Mouse (Mus musculus): ENCODE measurements around the gene Fkbp15. TPM values are rescaled to one million over a fixed set of nuclear protein-coding genes. Genes with fewer than 3 reads are reported as not detected.

Fkbp15 gene
- polyA plus RNA-seq, 1 experiment from 2014 or later: 24.3 TPM

- DNase-seq (ENCODE audit: low spot score) (no peak), ATAC-seq (ENCODE audit: low FRiP score) (no peak)
- H3K9ac ChIP-seq: no peak overlapping the region
- H3K4me2 ChIP-seq (replicated peaks): no peak overlapping the region
- H3K4me1 ChIP-seq (replicated peaks; ENCODE audit: control insufficient read depth, insufficient read depth, low read length): no peaks in the 10 kb centered on the region
- peaks cover 86% of the 10 kb centered on the region for H3K36me3 ChIP-seq (replicated peaks; ENCODE audit: control insufficient read depth, insufficient read depth)
- no peaks in the 10 kb centered on the region for H3K27me3 ChIP-seq (ENCODE audit: control insufficient read depth, insufficient read depth, low read length)
- H3K27ac ChIP-seq: no peak overlapping the region
- H3K9me3 ChIP-seq (ENCODE audit: control insufficient read depth, low read length): no peaks in the 10 kb centered on the region
- 15% methylated on average over 6 of the region's 6 CpGs for WGBS
- H3K4me3 ChIP-seq (replicated peaks; ENCODE audit: low read length): no peak overlapping the region
Measured at GRCm38 (mm10) chr4:62393459-62393858, 33.1 kb upstream of the Fkbp15 start.

DNA sequence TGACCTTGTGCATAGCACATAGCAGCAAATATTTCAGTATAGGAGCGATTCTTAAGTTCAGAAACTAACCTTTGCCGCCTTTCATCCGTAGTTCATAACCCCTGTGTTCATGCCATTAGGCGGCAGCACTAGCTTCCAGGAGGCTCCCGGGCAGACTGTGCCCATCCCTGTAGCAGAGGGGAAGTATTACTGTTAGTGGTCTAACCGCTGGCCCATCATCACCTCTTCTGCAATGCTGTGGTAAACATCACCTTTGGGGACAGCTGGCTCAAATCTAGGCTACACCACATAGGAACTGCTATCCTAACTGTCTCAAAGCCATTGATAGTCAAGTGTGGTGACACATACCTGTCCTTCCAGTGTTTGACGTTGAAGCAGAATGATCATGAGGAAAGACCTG, 31.5 kb upstream of the Fkbp15 start:
- Histone ChIP-seq H3K36me3 (replicated peaks; ENCODE audit: control insufficient read depth, insufficient read depth) (peaks cover 83% of the 10 kb centered on the region), H3K4me2 (replicated peaks) (no peak overlapping the region), H3K27me3 (ENCODE audit: control insufficient read depth, insufficient read depth, low read length) (no peaks in the 10 kb centered on the region), H3K4me3 (replicated peaks; ENCODE audit: low read length) (no peak overlapping the region), H3K9ac (no peak overlapping the region), H3K27ac (no peak overlapping the region), H3K4me1 (replicated peaks; ENCODE audit: control insufficient read depth, insufficient read depth, low read length) (no peaks in the 10 kb centered on the region), H3K9me3 (ENCODE audit: control insufficient read depth, low read length) (no peaks in the 10 kb centered on the region)
- ATAC-seq (ENCODE audit: low FRiP score) (no peak), DNase-seq (ENCODE audit: low spot score) (no peak)
- WGBS: 92% methylated on average over 7 of the region's 7 CpGs

GRCm38 (mm10) chr4:62389592-62390512, 29.5 kb upstream of the Fkbp15 start:
- 91% methylated on average over 5 of the region's 5 CpGs for WGBS

DNA sequence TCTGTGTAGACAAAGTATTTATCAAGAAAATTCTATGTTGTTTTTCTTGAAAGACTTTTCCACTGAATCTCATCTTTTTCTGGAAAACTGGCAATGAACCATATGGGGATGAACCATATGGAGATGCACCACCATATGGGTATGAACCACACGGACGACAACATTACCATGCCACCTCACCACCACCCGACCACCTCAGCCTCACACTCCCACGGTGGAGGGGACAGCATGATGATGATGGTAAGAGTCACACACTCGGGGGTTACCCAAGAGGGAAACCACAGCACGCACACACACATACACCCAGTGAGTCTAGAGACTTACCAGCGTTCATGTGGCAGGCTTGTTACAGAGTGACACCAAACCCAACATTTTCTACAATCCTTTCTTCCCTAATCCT, 25.1 kb upstream of the Fkbp15 start:
- DNase-seq (ENCODE audit: low spot score): no peak
- H3K9me3 ChIP-seq (ENCODE audit: control insufficient read depth, low read length): no peaks in the 10 kb centered on the region
- H3K27ac ChIP-seq: no peak overlapping the region
- no peaks in the 10 kb centered on the region for H3K4me1 ChIP-seq (replicated peaks; ENCODE audit: control insufficient read depth, insufficient read depth, low read length)
- H3K4me2 ChIP-seq (replicated peaks): no peak overlapping the region
- H3K27me3 ChIP-seq (ENCODE audit: control insufficient read depth, insufficient read depth, low read length): no peaks in the 10 kb centered on the region
- H3K36me3 ChIP-seq (replicated peaks; ENCODE audit: control insufficient read depth, insufficient read depth): peaks cover 36% of the 10 kb centered on the region
- H3K9ac ChIP-seq: no peak overlapping the region
- H3K4me3 ChIP-seq (replicated peaks; ENCODE audit: low read length): no peak overlapping the region
- WGBS: 94% methylated on average over 7 of the region's 7 CpGs
- no peak; the same call in 1 of the 2 replicates for ATAC-seq (ENCODE audit: low FRiP score)

More at GRCm38 (mm10) chr4:62389592-62390512, 29.5 kb upstream of the Fkbp15 start:
- Histone ChIP-seq H3K9ac (no peak overlapping the region), H3K27ac (no peak overlapping the region), H3K4me1 (replicated peaks; ENCODE audit: control insufficient read depth, insufficient read depth, low read length) (no peaks in the 10 kb centered on the region), H3K4me2 (replicated peaks) (no peak overlapping the region), H3K36me3 (replicated peaks; ENCODE audit: control insufficient read depth, insufficient read depth) (peaks cover 68% of the 10 kb centered on the region), H3K27me3 (ENCODE audit: control insufficient read depth, insufficient read depth, low read length) (no peaks in the 10 kb centered on the region), H3K4me3 (replicated peaks; ENCODE audit: low read length) (no peak overlapping the region), H3K9me3 (ENCODE audit: control insufficient read depth, low read length) (no peaks in the 10 kb centered on the region)
- DNase-seq (ENCODE audit: low spot score) (no peak), ATAC-seq (ENCODE audit: low FRiP score) (no peak)

DNA sequence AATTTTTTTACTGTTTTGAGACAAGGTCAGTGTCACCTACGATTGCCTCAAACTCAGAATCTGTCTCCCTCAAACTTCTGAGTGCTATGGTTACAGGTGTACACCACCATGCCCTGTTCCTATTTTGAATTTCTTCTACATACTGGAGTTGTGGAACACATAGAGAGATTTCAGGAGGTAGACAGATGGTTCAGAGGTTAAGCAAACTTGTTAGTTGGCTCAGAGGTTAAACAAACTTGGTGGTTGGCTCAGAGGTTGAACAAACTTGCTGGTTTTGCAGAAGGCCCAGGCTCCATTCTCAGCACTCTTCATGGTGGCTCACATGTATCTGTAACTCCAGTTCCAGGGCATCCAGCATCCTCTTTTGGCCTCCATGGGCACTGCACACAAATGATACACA, 23.8 kb upstream of the Fkbp15 start:
- Histone ChIP-seq H3K9me3 (ENCODE audit: control insufficient read depth, low read length) (no peaks in the 10 kb centered on the region), H3K4me1 (replicated peaks; ENCODE audit: control insufficient read depth, insufficient read depth, low read length) (no peaks in the 10 kb centered on the region), H3K4me3 (replicated peaks; ENCODE audit: low read length) (no peak overlapping the region), H3K9ac (no peak overlapping the region), H3K27me3 (ENCODE audit: control insufficient read depth, insufficient read depth, low read length) (no peaks in the 10 kb centered on the region), H3K27ac (no peak overlapping the region), H3K36me3 (replicated peaks; ENCODE audit: control insufficient read depth, insufficient read depth) (peaks cover 24% of the 10 kb centered on the region), H3K4me2 (replicated peaks) (no peak overlapping the region)
- no peak for DNase-seq (ENCODE audit: low spot score)
- WGBS: 92% methylated on average over 1 of the region's 1 CpGs
- ATAC-seq (ENCODE audit: low FRiP score): no peak

GRCm38 (mm10) chr4:62383752-62384151, 23.4 kb upstream of the Fkbp15 start:
- DNase-seq (ENCODE audit: low spot score): no peak
- H3K27ac ChIP-seq: no peak overlapping the region
- H3K4me3 ChIP-seq (replicated peaks; ENCODE audit: low read length): no peak overlapping the region
- 84% methylated on average over 7 of the region's 7 CpGs for WGBS
- H3K36me3 ChIP-seq (replicated peaks; ENCODE audit: control insufficient read depth, insufficient read depth): peaks cover 20% of the 10 kb centered on the region
- no peak overlapping the region for H3K4me2 ChIP-seq (replicated peaks)
- no peaks in the 10 kb centered on the region for H3K27me3 ChIP-seq (ENCODE audit: control insufficient read depth, insufficient read depth, low read length)
- no peaks in the 10 kb centered on the region for H3K9me3 ChIP-seq (ENCODE audit: control insufficient read depth, low read length)
- H3K4me1 ChIP-seq (replicated peaks; ENCODE audit: control insufficient read depth, insufficient read depth, low read length): no peaks in the 10 kb centered on the region
- ATAC-seq (ENCODE audit: low FRiP score): no peak
- no peak overlapping the region for H3K9ac ChIP-seq

GRCm38 (mm10) chr4:62383207-62383606, 22.9 kb upstream of the Fkbp15 start:
- 94% methylated on average over 6 of the region's 6 CpGs for WGBS

GRCm38 (mm10) chr4:62379724-62380381, 19.5 kb upstream of the Fkbp15 start:
- H3K9me3 ChIP-seq (ENCODE audit: control insufficient read depth, low read length): no peaks in the 10 kb centered on the region
- H3K4me1 ChIP-seq (replicated peaks; ENCODE audit: control insufficient read depth, insufficient read depth, low read length): no peaks in the 10 kb centered on the region
- H3K36me3 ChIP-seq (replicated peaks; ENCODE audit: control insufficient read depth, insufficient read depth): no peaks in the 10 kb centered on the region
- H3K9ac ChIP-seq: no peak overlapping the region
- 89% methylated on average over 9 of the region's 9 CpGs for WGBS
- DNase-seq (ENCODE audit: low spot score) (no peak), ATAC-seq (ENCODE audit: low FRiP score) (no peak)
- H3K4me3 ChIP-seq (replicated peaks; ENCODE audit: low read length): no peak overlapping the region
- H3K4me2 ChIP-seq (replicated peaks): no peak overlapping the region
- H3K27ac ChIP-seq: no peak overlapping the region
- H3K27me3 ChIP-seq (ENCODE audit: control insufficient read depth, insufficient read depth, low read length): no peaks in the 10 kb centered on the region

More at GRCm38 (mm10) chr4:62383207-62383606, 22.9 kb upstream of the Fkbp15 start:
- no peaks in the 10 kb centered on the region for H3K4me1 ChIP-seq (replicated peaks; ENCODE audit: control insufficient read depth, insufficient read depth, low read length)
- H3K27me3 ChIP-seq (ENCODE audit: control insufficient read depth, insufficient read depth, low read length): no peaks in the 10 kb centered on the region
- no peak overlapping the region for H3K4me3 ChIP-seq (replicated peaks; ENCODE audit: low read length)
- no peak overlapping the region for H3K27ac ChIP-seq
- DNase-seq (ENCODE audit: low spot score): no peak
- H3K4me2 ChIP-seq (replicated peaks): no peak overlapping the region
- no peaks in the 10 kb centered on the region for H3K9me3 ChIP-seq (ENCODE audit: control insufficient read depth, low read length)
- no peak overlapping the region for H3K9ac ChIP-seq
- H3K36me3 ChIP-seq (replicated peaks; ENCODE audit: control insufficient read depth, insufficient read depth): peaks cover 14% of the 10 kb centered on the region
- ATAC-seq (ENCODE audit: low FRiP score): no peak

DNA sequence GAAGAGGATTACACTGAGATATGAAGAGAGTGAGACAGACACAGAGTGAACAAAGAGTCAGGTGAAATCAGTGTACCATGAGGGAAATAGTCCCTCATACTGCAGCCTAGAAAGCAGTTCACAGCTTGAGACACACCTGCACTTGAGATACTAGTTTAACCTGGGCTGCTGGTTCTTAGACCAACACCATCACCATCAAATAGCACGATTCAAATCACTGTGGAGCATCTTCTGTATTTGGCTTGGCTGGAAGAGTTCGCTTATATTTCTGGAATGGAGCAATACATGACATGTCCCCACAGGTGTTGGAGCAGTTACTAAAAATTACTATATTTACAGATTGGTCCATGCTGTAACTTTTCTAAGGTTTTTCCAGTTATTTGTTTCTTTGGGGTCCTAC, 15.8 kb upstream of the Fkbp15 start:
- Histone ChIP-seq H3K4me2 (replicated peaks) (no peak overlapping the region), H3K4me1 (replicated peaks; ENCODE audit: control insufficient read depth, insufficient read depth, low read length) (no peaks in the 10 kb centered on the region), H3K27me3 (ENCODE audit: control insufficient read depth, insufficient read depth, low read length) (no peaks in the 10 kb centered on the region), H3K27ac (no peak overlapping the region), H3K9me3 (ENCODE audit: control insufficient read depth, low read length) (no peaks in the 10 kb centered on the region), H3K4me3 (replicated peaks; ENCODE audit: low read length) (no peak overlapping the region), H3K9ac (no peak overlapping the region), H3K36me3 (replicated peaks; ENCODE audit: control insufficient read depth, insufficient read depth) (no peaks in the 10 kb centered on the region)
- DNase-seq (ENCODE audit: low spot score) (no peak), ATAC-seq (ENCODE audit: low FRiP score) (no peak)
- 92% methylated on average over 2 of the region's 2 CpGs for WGBS

All from hindbrain, embryonic 14.5 days (tissue).